Mouse (Mus musculus): ENCODE measurements around the gene Selenok. TPM values are rescaled to one million over a fixed set of nuclear protein-coding genes. Genes with fewer than 3 reads are reported as not detected.
A peak's percentile ranks its signal among the peaks of the same experiment; 100 is the strongest.

Gene Selenok
- polyA plus RNA-seq, 1 experiment = 2.3 TPM

GRCm38 (mm10) chr14:29987739-29988138, 19.6 kb downstream of the Selenok start:
- Histone ChIP-seq H3K36me3 (ENCODE audit: control insufficient read depth) (peaks cover 100% of the 10 kb centered on the region), H3K9me3 (ENCODE audit: control insufficient read depth, low read length) (no peaks in the 10 kb centered on the region), H3K27me3 (ENCODE audit: control insufficient read depth) (no peaks in the 10 kb centered on the region), H3K4me3 (replicated peaks) (no peak overlapping the region), H3K4me1 (ENCODE audit: control insufficient read depth) (no peaks in the 10 kb centered on the region)
- TF ChIP-seq GATA1 (IDR thresholded peaks at IDR 0.05; ENCODE audit: low read length) = no peak
- no peak for TF ChIP-seq TAL1 (IDR thresholded peaks at IDR 0.05; ENCODE audit: low read length)

GRCm38 (mm10) chr14:29988337-29988736, 20.2 kb downstream of the Selenok start:
- Histone ChIP-seq H3K9me3 (ENCODE audit: control insufficient read depth, low read length) (no peaks in the 10 kb centered on the region), H3K4me1 (ENCODE audit: control insufficient read depth) (no peaks in the 10 kb centered on the region), H3K27me3 (ENCODE audit: control insufficient read depth) (no peaks in the 10 kb centered on the region), H3K4me3 (replicated peaks) (no peak overlapping the region), H3K36me3 (ENCODE audit: control insufficient read depth) (peaks cover 100% of the 10 kb centered on the region)
- TF ChIP-seq GATA1 (IDR thresholded peaks at IDR 0.05; ENCODE audit: low read length) (no peak), TAL1 (IDR thresholded peaks at IDR 0.05; ENCODE audit: low read length) (no peak)

DNA sequence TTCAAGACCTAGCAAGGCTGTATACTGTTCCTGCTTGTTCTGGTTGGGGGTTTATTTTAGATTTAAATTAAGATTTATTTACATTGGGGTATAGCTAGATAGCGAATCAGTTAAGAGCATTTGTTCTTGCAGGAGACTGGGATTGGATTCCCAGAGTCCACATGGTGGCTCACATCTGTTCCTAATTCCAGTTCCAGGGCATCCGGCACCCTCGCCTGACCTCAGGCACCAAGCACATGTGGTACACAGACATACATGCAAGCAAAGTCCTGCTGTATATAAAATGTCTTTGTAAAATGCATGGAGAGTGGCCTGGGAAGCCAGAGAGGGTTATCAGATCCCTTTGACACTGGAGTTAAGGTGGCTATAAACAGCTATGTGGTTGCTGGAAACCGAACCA, 26.9 kb downstream of the Selenok start:
- peaks cover 78% of the 10 kb centered on the region for H3K36me3 ChIP-seq (ENCODE audit: control insufficient read depth)
- TF ChIP-seq GATA1 (IDR thresholded peaks at IDR 0.05; ENCODE audit: low read length) (no peak), TAL1 (IDR thresholded peaks at IDR 0.05; ENCODE audit: low read length) (no peak)
- 0 out of 2 replicates have a peak, but pooled peaks cover 2% of the 10 kb centered on the region for H3K4me1 ChIP-seq (ENCODE audit: control insufficient read depth)
- no peak overlapping the region for H3K4me3 ChIP-seq (replicated peaks)
- no peaks in the 10 kb centered on the region for H3K27me3 ChIP-seq (ENCODE audit: control insufficient read depth)
- H3K9me3 ChIP-seq (ENCODE audit: control insufficient read depth, low read length) = no peaks in the 10 kb centered on the region

DNA sequence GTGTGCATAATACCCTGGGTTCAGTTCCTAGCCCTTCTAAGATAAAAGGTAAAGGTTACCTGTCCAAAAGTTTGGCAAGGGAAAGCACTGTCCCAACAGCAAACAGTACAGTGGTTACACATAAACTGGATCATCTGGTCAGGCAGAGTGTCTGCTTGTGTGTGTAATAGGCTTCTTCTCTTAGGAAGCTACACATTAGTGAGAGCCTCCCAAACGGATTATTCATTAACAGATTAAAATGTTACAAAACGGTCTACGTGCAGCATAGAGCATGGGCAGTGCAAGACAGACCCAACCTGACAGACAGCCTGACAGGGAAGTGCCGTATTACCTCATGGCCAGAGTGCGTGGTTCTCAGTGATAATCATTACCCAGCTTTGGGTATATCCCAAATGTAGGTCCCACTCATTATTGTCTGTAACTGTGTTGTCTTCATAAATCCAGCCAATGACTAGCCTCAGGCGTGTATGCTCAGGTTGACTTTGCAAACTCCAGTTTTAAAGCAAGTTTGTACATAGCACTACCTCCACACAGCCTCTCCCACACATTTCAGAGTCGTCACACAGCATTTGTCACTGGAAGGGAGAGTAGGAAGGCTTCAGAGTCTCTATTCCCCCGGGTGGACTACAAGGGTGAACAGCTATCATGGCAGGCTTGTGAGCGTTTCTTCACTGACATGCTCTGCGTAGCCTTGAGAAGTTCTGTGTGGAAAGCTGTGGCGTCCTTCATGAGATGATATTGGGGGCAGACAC, 28.1 kb downstream of the Selenok start:
- no peak for TF ChIP-seq GATA1 (IDR thresholded peaks at IDR 0.05; ENCODE audit: low read length)
- peaks cover 66% of the 10 kb centered on the region for H3K36me3 ChIP-seq (ENCODE audit: control insufficient read depth)

GRCm38 (mm10) chr14:29997345-29997744, 29.2 kb downstream of the Selenok start:
- no peak overlapping the region for H3K4me3 ChIP-seq (replicated peaks)
- 0 out of 2 replicates have a peak, but pooled peaks cover 2% of the 10 kb centered on the region for H3K4me1 ChIP-seq (ENCODE audit: control insufficient read depth)
- TF ChIP-seq TAL1 (IDR thresholded peaks at IDR 0.05; ENCODE audit: low read length) (no peak), GATA1 (IDR thresholded peaks at IDR 0.05; ENCODE audit: low read length) (no peak)
- H3K27me3 ChIP-seq (ENCODE audit: control insufficient read depth) = no peaks in the 10 kb centered on the region
- H3K36me3 ChIP-seq (ENCODE audit: control insufficient read depth) = peaks cover 54% of the 10 kb centered on the region
- no peaks in the 10 kb centered on the region for H3K9me3 ChIP-seq (ENCODE audit: control insufficient read depth, low read length)

More for the DNA sequence above, 28.1 kb downstream of the Selenok start:
- H3K27me3 ChIP-seq (ENCODE audit: control insufficient read depth) = no peaks in the 10 kb centered on the region
- no peak overlapping the region for H3K4me3 ChIP-seq (replicated peaks)
- no peaks in the 10 kb centered on the region for H3K9me3 ChIP-seq (ENCODE audit: control insufficient read depth, low read length)
- 0 out of 2 replicates have a peak, but pooled peaks cover 2% of the 10 kb centered on the region for H3K4me1 ChIP-seq (ENCODE audit: control insufficient read depth)

- Histone ChIP-seq H3K4me1 (ENCODE audit: control insufficient read depth) (no peaks in the 10 kb centered on the region), H3K36me3 (ENCODE audit: control insufficient read depth) (peaks cover 38% of the 10 kb centered on the region), H3K9me3 (ENCODE audit: control insufficient read depth, low read length) (no peaks in the 10 kb centered on the region), H3K27me3 (ENCODE audit: control insufficient read depth) (no peaks in the 10 kb centered on the region), H3K4me3 (replicated peaks) (no peak overlapping the region)
- TF ChIP-seq TAL1 (IDR thresholded peaks at IDR 0.05; ENCODE audit: low read length) (no peak), GATA1 (IDR thresholded peaks at IDR 0.05; ENCODE audit: low read length) (no peak)
Measured at GRCm38 (mm10) chr14:29998747-29999474, 30.8 kb downstream of the Selenok start.

DNA sequence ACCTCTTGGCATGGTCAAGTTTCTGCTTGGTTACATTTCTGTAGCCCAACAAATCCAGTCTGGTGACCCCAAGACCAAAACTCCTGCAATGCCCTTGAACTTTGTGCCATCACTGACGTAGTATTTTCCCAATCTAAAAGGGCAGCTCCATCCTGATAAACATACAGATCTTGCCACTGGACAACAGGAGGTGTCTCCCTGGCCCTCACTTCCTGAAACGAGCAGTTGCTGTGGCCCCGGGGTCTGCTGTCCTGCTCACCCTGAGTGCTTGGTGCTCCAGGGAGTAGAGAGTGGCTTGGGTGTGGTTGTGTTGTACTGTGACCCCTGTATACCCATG, 31.3 kb downstream of the Selenok start:
- H3K4me3 ChIP-seq (replicated peaks) = no peak overlapping the region
- H3K4me1 ChIP-seq (ENCODE audit: control insufficient read depth) = no peaks in the 10 kb centered on the region
- no peaks in the 10 kb centered on the region for H3K27me3 ChIP-seq (ENCODE audit: control insufficient read depth)
- no peaks in the 10 kb centered on the region for H3K9me3 ChIP-seq (ENCODE audit: control insufficient read depth, low read length)
- H3K36me3 ChIP-seq (ENCODE audit: control insufficient read depth) = peaks cover 33% of the 10 kb centered on the region
- TF ChIP-seq GATA1 (IDR thresholded peaks at IDR 0.05; ENCODE audit: low read length) = no peak
- no peak for TF ChIP-seq TAL1 (IDR thresholded peaks at IDR 0.05; ENCODE audit: low read length)

DNA sequence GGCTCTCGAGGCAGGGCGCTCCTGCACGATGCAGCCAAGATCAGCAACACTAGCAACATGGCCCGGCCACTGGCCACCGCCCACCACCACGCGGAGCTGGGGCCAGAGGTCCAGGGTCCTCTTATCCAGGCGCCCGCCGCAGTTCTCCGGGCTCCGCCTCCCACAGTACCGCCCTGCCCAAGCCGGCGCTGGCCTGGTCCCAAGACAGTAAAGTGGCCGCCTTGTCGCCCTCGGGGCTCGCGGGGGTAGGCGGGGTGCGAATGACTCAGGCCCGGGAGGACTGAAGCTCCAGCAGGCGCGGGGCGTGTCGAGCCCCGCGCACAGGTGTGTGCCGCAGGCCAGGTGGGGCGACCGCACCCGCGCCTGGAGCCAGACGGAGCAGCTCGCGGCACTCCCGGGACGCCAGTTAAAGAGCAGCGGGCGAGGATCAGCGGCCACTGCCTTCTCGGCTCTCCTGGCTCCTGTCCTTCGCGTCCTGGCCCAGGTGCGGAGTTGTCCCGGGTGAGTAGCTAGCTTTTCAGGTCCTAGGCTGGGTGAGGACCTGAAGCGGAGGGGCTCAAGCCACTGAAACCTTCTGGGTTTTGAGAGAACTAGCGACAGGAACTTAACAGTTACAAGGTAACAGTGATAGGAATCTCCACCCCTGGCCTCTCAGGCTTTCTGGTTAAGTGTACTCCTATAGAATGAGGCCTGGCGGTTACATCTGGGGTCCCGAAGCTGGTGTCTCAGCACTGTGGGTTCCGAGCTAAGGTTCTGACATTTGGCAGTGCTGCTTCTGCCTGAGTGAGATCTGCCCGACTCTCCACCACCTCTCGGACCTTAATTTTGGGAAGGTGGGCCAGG, 40.8 kb downstream of the Selenok start, which contains the start of the genes Il17rb and Chdh:
TSS of gene Il17rb (minus strand) at position 164 of the 843 bp plus-strand sequence.
TSS of gene Chdh (plus strand) at position 291 of the 843 bp plus-strand sequence.
- no peaks in the 10 kb centered on the region for H3K4me1 ChIP-seq (ENCODE audit: control insufficient read depth)
- H3K9me3 ChIP-seq (ENCODE audit: control insufficient read depth, low read length) = no peaks in the 10 kb centered on the region
- H3K36me3 ChIP-seq (ENCODE audit: control insufficient read depth) = no peaks in the 10 kb centered on the region
- TF ChIP-seq GATA1 (IDR thresholded peaks at IDR 0.05; ENCODE audit: low read length) = no peak
- no peak for TF ChIP-seq TAL1 (IDR thresholded peaks at IDR 0.05; ENCODE audit: low read length)
- H3K27me3 ChIP-seq (ENCODE audit: control insufficient read depth) = peaks cover 27% of the 10 kb centered on the region
- peak within 1 kb of the TSS; percentile 40 for H3K4me3 ChIP-seq (replicated peaks)
